11 mouse cellular contexts compared by ENCODE assay signal in the genomic region with DNA sequence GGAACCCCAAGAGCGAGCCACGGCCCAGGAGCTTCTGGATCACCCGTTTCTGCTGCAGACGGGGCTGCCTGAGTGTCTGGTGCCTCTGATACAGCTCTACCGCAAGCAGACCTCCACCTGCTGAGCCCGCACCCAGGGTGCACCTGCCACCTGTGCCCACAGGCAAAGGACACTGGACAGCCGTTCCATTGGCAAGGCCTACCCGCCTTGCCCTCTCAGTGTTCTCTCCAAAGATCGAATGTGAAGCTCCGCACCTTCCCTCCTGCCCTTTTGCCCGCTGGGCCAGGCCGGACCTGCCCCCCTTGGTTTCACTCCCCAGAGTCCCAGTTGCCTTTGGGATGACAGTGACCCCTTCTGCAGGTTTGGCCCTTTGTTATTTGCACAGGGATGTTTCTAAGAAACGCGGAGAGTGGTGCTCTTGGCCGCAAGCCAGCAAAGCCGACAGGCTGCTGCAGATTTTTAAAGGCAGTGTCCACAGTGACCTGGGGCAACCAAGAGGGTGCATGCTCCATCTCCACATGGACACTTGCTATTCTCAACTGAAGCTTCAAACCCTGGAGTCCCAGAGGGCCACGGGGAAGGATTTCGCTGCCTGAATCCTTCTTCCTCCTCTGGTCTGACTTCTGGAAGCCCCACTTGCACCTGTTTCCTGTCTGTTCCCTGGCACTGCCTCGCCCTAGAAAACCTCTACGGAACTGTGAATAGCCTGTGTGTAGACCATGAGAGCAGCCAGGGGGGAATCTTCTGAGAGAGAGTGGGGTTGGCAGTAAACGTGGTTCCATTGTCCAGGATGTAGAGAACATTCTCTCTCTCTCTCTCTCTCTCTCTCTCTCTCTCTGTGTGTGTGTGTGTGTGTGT. TPM values are rescaled to one million over a fixed set of nuclear protein-coding genes. Genes with fewer than 3 reads are reported as not detected.
DNase-seq lines count a peak whose midpoint lies in the region; ATAC-seq lines count a peak whose summit lies in the region.
"Had no signal": no experiment of that assay in that cellular context is flagged by ENCODE, and none has a peak within 500 bp of the region (broad histone marks: within the 10 kb centered on the region; RNA-seq: fewer than 3 reads in every experiment).

No protein-coding gene starts in this region.

- no peak for ATAC-seq in heart, embryonic 13.5 days (ENCODE audit: extremely low read depth, insufficient number of reproducible peaks, low FRiP score, low TSS enrichment)
- ATAC-seq in megakaryocyte-erythroid progenitor cell, adult 5-6 weeks (replicated peaks; ENCODE audit: low FRiP score, low TSS enrichment, poor library complexity, severe bottlenecking) = no peak
- ATAC-seq in midbrain, embryonic 15.5 days (replicated peaks) = no peak
- ATAC-seq: Patski had no signal

- 39% methylated on average over 21 of the region's 21 CpGs for WGBS in heart, embryonic 13.5 days
- 50% methylated on average over 21 of the region's 21 CpGs for WGBS in midbrain, embryonic 15.5 days

- H3K4me2 ChIP-seq in heart, embryonic 13.5 days = no peak overlapping the region
- no peak overlapping the region for H3K4me2 ChIP-seq in midbrain, embryonic 15.5 days
- H3K4me2 ChIP-seq: midbrain, embryonic 12.5 days had no signal

- DNase-seq in heart, postnatal 14 days = no peak
- DNase-seq in right cerebral cortex, postnatal 14 days = peak; percentile 35
- DNase-seq in right cerebral cortex, postnatal 4 days = no peak
- peak; percentile 51 for DNase-seq in heart, postnatal 4 days
- DNase-seq in thymus, postnatal 4 days = peak; percentile 43
- DNase-seq: gastrocnemius, postnatal 25 days had no signal

- H3K9ac ChIP-seq in heart, embryonic 13.5 days = peak overlapping the region; percentile 34
- H3K9ac ChIP-seq in midbrain, embryonic 15.5 days = no peak overlapping the region
- H3K9ac ChIP-seq: midbrain, embryonic 12.5 days had no signal

- peaks cover 43% of the 10 kb centered on the region for H3K4me1 ChIP-seq in heart, embryonic 13.5 days
- peaks cover 21% of the 10 kb centered on the region for H3K4me1 ChIP-seq in midbrain, embryonic 15.5 days

- H3K36me3 ChIP-seq in heart, embryonic 13.5 days = no peaks in the 10 kb centered on the region
- no peaks in the 10 kb centered on the region for H3K36me3 ChIP-seq in midbrain, embryonic 15.5 days (replicated peaks)
- H3K36me3 ChIP-seq: midbrain, embryonic 12.5 days had no signal

- intact Hi-C loops in heart, postnatal 14 days (cut with DNase I) = loop anchor here (5.0 kb wide), 1 partner anchor 149 kb away; the partner anchor contains the start of gene Bmf

- H3K27ac ChIP-seq in heart, embryonic 13.5 days (replicated peaks) = no peak overlapping the region
- no peak overlapping the region for H3K27ac ChIP-seq in midbrain, embryonic 15.5 days
- H3K27ac ChIP-seq: midbrain, embryonic 12.5 days had no signal

- peaks cover 66% of the 10 kb centered on the region for H3K27me3 ChIP-seq in heart, embryonic 13.5 days (replicated peaks)
- H3K27me3 ChIP-seq in midbrain, embryonic 15.5 days (replicated peaks) = peaks cover 57% of the 10 kb centered on the region

- no peaks in the 10 kb centered on the region for H3K9me3 ChIP-seq in heart, embryonic 13.5 days
- no peaks in the 10 kb centered on the region for H3K9me3 ChIP-seq in midbrain, embryonic 15.5 days
- H3K9me3 ChIP-seq: midbrain, embryonic 12.5 days had no signal

- no peak overlapping the region for H3K4me3 ChIP-seq in heart, embryonic 13.5 days
- no peak overlapping the region for H3K4me3 ChIP-seq in midbrain, embryonic 15.5 days
- H3K4me3 ChIP-seq: midbrain, embryonic 12.5 days had no signal

RNA-seq across cellular contexts. Expression of gene Ankrd63, which starts 7.1 kb away (rescaled TPM):
- polyA plus RNA-seq in heart, embryonic 13.5 days (2015; fragmentation: Nextera tagmentation; extraction: Ambion mirVana) = 0.67 and 0.73 TPM in 2 replicates
- total RNA-seq in heart, postnatal 14 days (2021) = 1 to 10 TPM; 1.7 to 2.8 TPM
- total RNA-seq in heart, postnatal 4 days (2021) = 1 to 10 TPM; 1.3 to 1.4 TPM
- total RNA-seq in megakaryocyte-erythroid progenitor cell, adult 5-6 weeks (2014; fragmentation: Nextera tagmentation) = not detected in 2 replicates
- 0.15 and 0.19 TPM in 2 replicates for total RNA-seq in megakaryocyte-erythroid progenitor cell, adult 5-6 weeks (2017)
- polyA plus RNA-seq in midbrain, embryonic 15.5 days (2015; fragmentation: Nextera tagmentation; extraction: Ambion mirVana) = not detected in 2 replicates
- total RNA-seq: gastrocnemius, postnatal 25 days had no signal
- polyA plus RNA-seq: midbrain, embryonic 12.5 days had no signal

RNA-seq across cellular contexts. Expression of gene Plcb2, which starts 31.6 kb away (rescaled TPM):
- 0.94 and 1.6 TPM in 2 replicates for polyA plus RNA-seq in heart, embryonic 13.5 days (2015; fragmentation: Nextera tagmentation; extraction: Ambion mirVana)
- 1 to 10 TPM; 2.4 to 2.7 TPM for total RNA-seq in heart, postnatal 14 days (2021)
- total RNA-seq in heart, postnatal 4 days (2021) = 1 to 10 TPM; 1.3 to 1.7 TPM
- total RNA-seq in megakaryocyte-erythroid progenitor cell, adult 5-6 weeks (2014; fragmentation: Nextera tagmentation) = 12.9 and 24.3 TPM in 2 replicates
- total RNA-seq in megakaryocyte-erythroid progenitor cell, adult 5-6 weeks (2017) = 6.2 and 16.3 TPM in 2 replicates
- 0.43 and 0.71 TPM in 2 replicates for polyA plus RNA-seq in midbrain, embryonic 15.5 days (2015; fragmentation: Nextera tagmentation; extraction: Ambion mirVana)

RNA-seq across cellular contexts. Expression of gene Pak6, which starts 33.6 kb away (rescaled TPM):
- polyA plus RNA-seq in heart, embryonic 13.5 days (2015; fragmentation: Nextera tagmentation; extraction: Ambion mirVana) = 7.4 and 7.5 TPM in 2 replicates
- total RNA-seq in heart, postnatal 14 days (2021) = 10 to 100 TPM in 1 of 2 experiments, 1 to 10 TPM in 1; 7.8 to 10.9 TPM
- total RNA-seq in heart, postnatal 4 days (2021) = 10 to 100 TPM; 14.0 to 14.2 TPM
- 0.55 and 0.77 TPM in 2 replicates for total RNA-seq in megakaryocyte-erythroid progenitor cell, adult 5-6 weeks (2014; fragmentation: Nextera tagmentation)
- 1.0 and 1.4 TPM in 2 replicates for total RNA-seq in megakaryocyte-erythroid progenitor cell, adult 5-6 weeks (2017)
- polyA plus RNA-seq in midbrain, embryonic 15.5 days (2015; fragmentation: Nextera tagmentation; extraction: Ambion mirVana) = 67.8 and 69.1 TPM in 2 replicates

RNA-seq across cellular contexts. Expression of gene Inafm2, which starts 48.9 kb away (rescaled TPM):
- 36.2 and 38.3 TPM in 2 replicates for polyA plus RNA-seq in heart, embryonic 13.5 days (2015; fragmentation: Nextera tagmentation; extraction: Ambion mirVana)
- 10 to 100 TPM; 36.2 to 38.6 TPM for total RNA-seq in heart, postnatal 14 days (2021)
- 10 to 100 TPM; 33.9 to 34.9 TPM for total RNA-seq in heart, postnatal 4 days (2021)
- 14.5 and 20.5 TPM in 2 replicates for total RNA-seq in megakaryocyte-erythroid progenitor cell, adult 5-6 weeks (2014; fragmentation: Nextera tagmentation)
- 10.1 and 13.9 TPM in 2 replicates for total RNA-seq in megakaryocyte-erythroid progenitor cell, adult 5-6 weeks (2017)
- 20.5 and 21.6 TPM in 2 replicates for polyA plus RNA-seq in midbrain, embryonic 15.5 days (2015; fragmentation: Nextera tagmentation; extraction: Ambion mirVana)

Comparison
In these comparisons a context has a peak if more than half of its experiments do, and no peak if none do; other contexts are left out.
1. DNase-seq: peak in right cerebral cortex, postnatal 14 days (single experiment), heart, postnatal 4 days (single experiment) and thymus, postnatal 4 days (single experiment); none in heart, postnatal 14 days (0 of 2) and right cerebral cortex, postnatal 4 days (single experiment).